In genomic region chr16:59472546-59472945, GRCm38 (mm10) we compare ENCODE assay signal across 8 mouse cellular contexts. TPM values are rescaled to one million over a fixed set of nuclear protein-coding genes. Genes with fewer than 3 reads are reported as not detected.
DNase-seq lines count a peak whose midpoint lies in the region; ATAC-seq and TF ChIP-seq lines count a peak whose summit lies in the region.

No protein-coding gene starts in this region.

- no peaks in the 10 kb centered on the region for H3K9me3 ChIP-seq in kidney, embryonic 16.5 days (ENCODE audit: low read length)
- H3K9me3 ChIP-seq in hindbrain, embryonic 16.5 days (ENCODE audit: control insufficient read depth, low read length), result no peaks in the 10 kb centered on the region
- no peaks in the 10 kb centered on the region for H3K9me3 ChIP-seq in midbrain, embryonic 16.5 days (replicated peaks; ENCODE audit: control insufficient read depth, low read length, poor library complexity, severe bottlenecking)

- WGBS in kidney, embryonic 16.5 days, result 41% methylated on average over 6 of the region's 6 CpGs
- 49% methylated on average over 6 of the region's 6 CpGs for WGBS in hindbrain, embryonic 16.5 days
- 55% methylated on average over 6 of the region's 6 CpGs for WGBS in midbrain, embryonic 16.5 days

- ATAC-seq in kidney, embryonic 16.5 days (ENCODE audit: low FRiP score, low TSS enrichment), result peak; percentile 33; the same call in 1 of the 2 replicates
- ATAC-seq in hindbrain, embryonic 16.5 days, result no peak; the same call in 1 of the 2 replicates
- peak; percentile 49 for ATAC-seq in midbrain, embryonic 16.5 days

- H3K4me2 ChIP-seq in kidney, embryonic 16.5 days (replicated peaks; ENCODE audit: low read depth, low read length), result peak overlapping the region; percentile 65
- peak overlapping the region; percentile 80 for H3K4me2 ChIP-seq in hindbrain, embryonic 16.5 days (ENCODE audit: low read length)
- peak overlapping the region; percentile 75 for H3K4me2 ChIP-seq in midbrain, embryonic 16.5 days (ENCODE audit: low read length)

- TF ChIP-seq CTCF in brain, embryonic 14.5 days (IDR thresholded peaks at IDR 0.05; ENCODE audit: borderline replicate concordance, extremely low read depth, insufficient read depth, insufficient read length), result no peak

- DNase-seq in kidney, postnatal 25 days, result no peak
- peak; percentile 9 for DNase-seq in brain, embryonic 14.5 days (ENCODE audit: low read depth)
- DNase-seq in ovary, postnatal 36 days (ENCODE audit: low spot score), result no peak
- DNase-seq in cerebellum, adult 9-10 months, result no peak
- no peak for DNase-seq in thymus, postnatal 36 days

- peak overlapping the region; percentile 80 for H3K4me3 ChIP-seq in kidney, embryonic 16.5 days (ENCODE audit: low read length)
- peak overlapping the region; percentile 87 for H3K4me3 ChIP-seq in hindbrain, embryonic 16.5 days (ENCODE audit: low read length)
- H3K4me3 ChIP-seq in midbrain, embryonic 16.5 days (ENCODE audit: low read depth, low read length), result peak overlapping the region; percentile 78

- no peak overlapping the region; the same call in 1 of the 2 replicates for H3K9ac ChIP-seq in kidney, embryonic 16.5 days (replicated peaks; ENCODE audit: low read length)
- no peak overlapping the region for H3K9ac ChIP-seq in hindbrain, embryonic 16.5 days (ENCODE audit: low read depth, low read length)
- no peak overlapping the region for H3K9ac ChIP-seq in midbrain, embryonic 16.5 days (ENCODE audit: low read depth, low read length)

- no peaks in the 10 kb centered on the region for H3K27me3 ChIP-seq in kidney, embryonic 16.5 days (ENCODE audit: insufficient read depth, low read length)
- H3K27me3 ChIP-seq in hindbrain, embryonic 16.5 days (replicated peaks; ENCODE audit: control insufficient read depth, insufficient read depth, low read length), result no peaks in the 10 kb centered on the region
- no peaks in the 10 kb centered on the region for H3K27me3 ChIP-seq in midbrain, embryonic 16.5 days (ENCODE audit: control insufficient read depth, insufficient read depth, low read depth, low read length)

- no peak overlapping the region for H3K27ac ChIP-seq in kidney, embryonic 16.5 days (ENCODE audit: low read length)
- H3K27ac ChIP-seq in hindbrain, embryonic 16.5 days (ENCODE audit: low read depth, low read length), result no peak overlapping the region
- H3K27ac ChIP-seq in midbrain, embryonic 16.5 days (ENCODE audit: low read length), result no peak overlapping the region

- no peak for TF ChIP-seq POLR2A in brain, embryonic 14.5 days (IDR thresholded peaks at IDR 0.05; ENCODE audit: borderline replicate concordance, extremely low read depth, insufficient read depth, insufficient read length, poor library complexity, severe bottlenecking)

- peaks cover 5% of the 10 kb centered on the region for H3K36me3 ChIP-seq in kidney, embryonic 16.5 days (ENCODE audit: insufficient read depth, low read length)
- H3K36me3 ChIP-seq in hindbrain, embryonic 16.5 days (ENCODE audit: control insufficient read depth, insufficient read depth, low read length), result no peaks in the 10 kb centered on the region
- no peaks in the 10 kb centered on the region for H3K36me3 ChIP-seq in midbrain, embryonic 16.5 days (ENCODE audit: control insufficient read depth, insufficient read depth, low read length)

- H3K4me1 ChIP-seq in kidney, embryonic 16.5 days (ENCODE audit: insufficient read depth, low read length), result 0 out of 2 replicates have a peak, but pooled peaks cover 10% of the 10 kb centered on the region
- H3K4me1 ChIP-seq in hindbrain, embryonic 16.5 days (ENCODE audit: control insufficient read depth, insufficient read depth, low read depth, low read length), result no peaks in the 10 kb centered on the region; the same call in 1 of the 2 replicates
- 0 out of 2 replicates have a peak, but pooled peaks cover 6% of the 10 kb centered on the region for H3K4me1 ChIP-seq in midbrain, embryonic 16.5 days (ENCODE audit: control insufficient read depth, insufficient read depth, low read length)

RNA-seq across cellular contexts. Expression of gene Riox2, which starts 1.0 kb away (rescaled TPM):
- 37.8 and 39.8 TPM in 2 replicates for polyA plus RNA-seq in kidney, embryonic 16.5 days (2015; fragmentation: Nextera tagmentation; extraction: Ambion mirVana)
- 5.8 and 7.8 TPM in 2 replicates for polyA plus RNA-seq in brain, embryonic 14.5 days (2012; rRNA removed)
- 16.8 and 19.0 TPM in 2 replicates for polyA plus RNA-seq in hindbrain, embryonic 16.5 days (2015; fragmentation: Nextera tagmentation; extraction: Ambion mirVana)
- polyA plus RNA-seq in midbrain, embryonic 16.5 days (2015; fragmentation: Nextera tagmentation; extraction: Ambion mirVana), result 15.7 and 16.0 TPM in 2 replicates
